27 mouse cellular contexts compared by ENCODE assay signal in the genomic region with DNA sequence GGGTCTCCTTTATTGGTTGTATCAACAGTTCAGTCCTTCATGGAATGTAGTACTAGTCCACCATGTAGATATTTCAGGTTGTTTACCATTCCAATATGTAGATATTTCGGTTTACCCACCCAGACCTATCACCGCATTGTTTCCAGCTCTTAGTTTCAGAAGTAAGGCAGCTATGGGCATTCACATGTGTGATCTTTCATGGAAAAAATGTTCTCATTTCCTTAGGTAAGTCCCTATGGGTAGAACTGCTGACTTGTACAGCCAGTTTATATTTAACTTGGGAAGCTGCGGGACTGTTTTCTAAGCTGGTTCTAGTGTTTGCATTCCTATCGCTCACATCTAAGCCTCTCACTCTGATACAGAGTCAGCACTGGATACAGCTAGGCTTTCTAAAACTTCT.
A peak's percentile ranks its signal among the peaks of the same experiment; 100 is the strongest.
DNase-seq lines count a peak whose midpoint lies in the region; ATAC-seq and TF ChIP-seq lines count a peak whose summit lies in the region.
"Had no signal": no experiment of that assay in that cellular context is flagged by ENCODE, and none has a peak within 500 bp of the region (broad histone marks: within the 10 kb centered on the region; RNA-seq: fewer than 3 reads in every experiment).

No protein-coding gene starts in this region.

- no peak overlapping the region for H3K27ac ChIP-seq in lung, embryonic 14.5 days (ENCODE audit: low read depth)
- H3K27ac ChIP-seq in lung, postnatal 0 days (ENCODE audit: low read length), result no peak overlapping the region
- H3K27ac ChIP-seq in lung, embryonic 16.5 days (ENCODE audit: low read length), result no peak overlapping the region
- H3K27ac ChIP-seq: embryonic facial prominence, embryonic 13.5 days; embryonic facial prominence, embryonic 15.5 days; forebrain, embryonic 10.5 days; forebrain, embryonic 12.5 days had no signal

- TF ChIP-seq EP300 in lung, postnatal 0 days (IDR thresholded peaks at IDR 0.05), result no peak

- WGBS in lung, embryonic 14.5 days, result 69% methylated on average over 4 of the region's 4 CpGs
- WGBS in lung, postnatal 0 days, result 56% methylated on average over 4 of the region's 4 CpGs
- 57% methylated on average over 4 of the region's 4 CpGs for WGBS in lung, embryonic 16.5 days
- 67% methylated on average over 4 of the region's 4 CpGs for WGBS in lung, adult 2 months

- H3K9ac ChIP-seq in lung, embryonic 14.5 days, result no peak overlapping the region
- no peak overlapping the region for H3K9ac ChIP-seq in lung, postnatal 0 days (replicated peaks; ENCODE audit: low read depth)
- no peak overlapping the region for H3K9ac ChIP-seq in lung, embryonic 16.5 days (ENCODE audit: low read length)
- H3K9ac ChIP-seq: embryonic facial prominence, embryonic 13.5 days; embryonic facial prominence, embryonic 15.5 days; forebrain, embryonic 12.5 days had no signal

- no peak for TF ChIP-seq CTCF in lung, embryonic 14.5 days (IDR thresholded peaks at IDR 0.05; ENCODE audit: low read depth)
- no peak for TF ChIP-seq CTCF in lung, postnatal 0 days (IDR thresholded peaks at IDR 0.05)
- TF ChIP-seq CTCF in lung, adult 2 months (IDR thresholded peaks at IDR 0.05; ENCODE audit: insufficient read depth, low read length), result no peak

- H3K4me2 ChIP-seq in lung, embryonic 14.5 days, result no peak overlapping the region
- no peak overlapping the region for H3K4me2 ChIP-seq in lung, postnatal 0 days (replicated peaks; ENCODE audit: low read depth, low read length)
- H3K4me2 ChIP-seq in lung, embryonic 16.5 days (ENCODE audit: low read depth, low read length), result no peak overlapping the region
- H3K4me2 ChIP-seq: embryonic facial prominence, embryonic 13.5 days; embryonic facial prominence, embryonic 15.5 days; forebrain, embryonic 12.5 days had no signal

- H3K4me1 ChIP-seq in lung, embryonic 14.5 days (ENCODE audit: insufficient read depth), result no peaks in the 10 kb centered on the region
- H3K4me1 ChIP-seq in lung, postnatal 0 days (ENCODE audit: insufficient read depth, low read depth, low read length), result no peaks in the 10 kb centered on the region
- no peaks in the 10 kb centered on the region for H3K4me1 ChIP-seq in lung, embryonic 16.5 days (replicated peaks; ENCODE audit: control insufficient read depth, insufficient read depth, low read length)
- H3K4me1 ChIP-seq in lung, adult 2 months (ENCODE audit: control insufficient read depth, insufficient read depth, low read length), result no peaks in the 10 kb centered on the region; the same call in 1 of the 2 replicates
- H3K4me1 ChIP-seq: forebrain, embryonic 10.5 days; forebrain, embryonic 12.5 days had no signal

- no peak overlapping the region for H3K4me3 ChIP-seq in lung, embryonic 14.5 days (ENCODE audit: low read depth, low read length)
- H3K4me3 ChIP-seq in lung, postnatal 0 days (ENCODE audit: low read depth, low read length), result no peak overlapping the region
- H3K4me3 ChIP-seq in lung, embryonic 16.5 days (ENCODE audit: low read length), result no peak overlapping the region
- H3K4me3 ChIP-seq in lung, adult 2 months (replicated peaks; ENCODE audit: extremely low read depth, low read depth, low read length), result no peak overlapping the region
- H3K4me3 ChIP-seq: embryonic facial prominence, embryonic 13.5 days; embryonic facial prominence, embryonic 15.5 days; erythroblast, embryonic 14.5 days; forebrain, embryonic 10.5 days; forebrain, embryonic 12.5 days had no signal

- 0 out of 2 replicates have a peak, but pooled peaks have one; percentile 49 for ATAC-seq in lung, embryonic 14.5 days (ENCODE audit: insufficient read depth)
- no peak for ATAC-seq in lung, postnatal 0 days
- 0 out of 2 replicates have a peak, but pooled peaks have one; percentile 38 for ATAC-seq in lung, embryonic 16.5 days (ENCODE audit: low read depth)
- ATAC-seq: forebrain, embryonic 14.5 days; forebrain, embryonic 16.5 days; Patski had no signal

- TF ChIP-seq POLR2A in lung, adult 2 months (IDR thresholded peaks at IDR 0.05; ENCODE audit: borderline replicate concordance, extremely low read depth, low read depth, low read length), result no peak

- no peaks in the 10 kb centered on the region for H3K9me3 ChIP-seq in lung, embryonic 14.5 days (ENCODE audit: low read depth, low read length)
- no peaks in the 10 kb centered on the region for H3K9me3 ChIP-seq in lung, postnatal 0 days (ENCODE audit: low read length)
- no peaks in the 10 kb centered on the region for H3K9me3 ChIP-seq in lung, embryonic 16.5 days (ENCODE audit: control insufficient read depth, low read length)
- H3K9me3 ChIP-seq: embryonic facial prominence, embryonic 13.5 days; embryonic facial prominence, embryonic 15.5 days; forebrain, embryonic 10.5 days; forebrain, embryonic 12.5 days; G1E had no signal

- DNase-seq in lung, embryonic 14.5 days, result peak; percentile 28
- no peak for DNase-seq in lung, postnatal 0 days (ENCODE audit: low spot score)
- no peak for DNase-seq in lung, adult 18-20 months
- DNase-seq in lung, postnatal 36 days, result peak; percentile 1
- DNase-seq in lung, adult 2 months, result no peak
- DNase-seq in yolk sac, embryonic 10.5 days (ENCODE audit: low spot score), result peak; percentile 35
- no peak for DNase-seq in thymus, postnatal 10 days (ENCODE audit: low spot score in 2 of 2)
- DNase-seq: adrenal gland, adult 2 months; adrenal gland, postnatal 10 days; adrenal gland, postnatal 25 days; cerebellum, adult 11 months; cerebellum, adult 18-20 months; cerebellum, adult 8-10 months; cerebellum, adult 9-11 months; cerebellum, postnatal 14 days; cerebellum, postnatal 36 days; embryo, embryonic 11 days had no signal

- no peaks in the 10 kb centered on the region for H3K36me3 ChIP-seq in lung, embryonic 14.5 days (ENCODE audit: insufficient read depth)
- no peaks in the 10 kb centered on the region for H3K36me3 ChIP-seq in lung, postnatal 0 days (ENCODE audit: insufficient read depth, low read length)
- no peaks in the 10 kb centered on the region for H3K36me3 ChIP-seq in lung, embryonic 16.5 days (ENCODE audit: control insufficient read depth, insufficient read depth, low read length)
- H3K36me3 ChIP-seq: embryonic facial prominence, embryonic 13.5 days; embryonic facial prominence, embryonic 15.5 days; forebrain, embryonic 10.5 days; forebrain, embryonic 12.5 days; G1E had no signal

- no peaks in the 10 kb centered on the region for H3K27me3 ChIP-seq in lung, embryonic 14.5 days (ENCODE audit: insufficient read depth, low read length)
- H3K27me3 ChIP-seq in lung, postnatal 0 days (replicated peaks; ENCODE audit: insufficient read depth, low read length), result no peaks in the 10 kb centered on the region
- no peaks in the 10 kb centered on the region for H3K27me3 ChIP-seq in lung, embryonic 16.5 days (ENCODE audit: control insufficient read depth, insufficient read depth, low read depth, low read length)
- H3K27me3 ChIP-seq: embryonic facial prominence, embryonic 13.5 days; embryonic facial prominence, embryonic 15.5 days; forebrain, embryonic 12.5 days; Patski had no signal

Comparison
In these comparisons a context has a peak if more than half of its experiments do, and no peak if none do; other contexts are left out.
1. DNase-seq: peak in lung, embryonic 14.5 days (single experiment), lung, postnatal 36 days (single experiment) and yolk sac, embryonic 10.5 days (single experiment); none in lung, postnatal 0 days (single experiment), lung, adult 18-20 months (0 of 2), lung, adult 2 months (single experiment) and thymus, postnatal 10 days (0 of 2).